Mouse (Mus musculus) brain, embryonic 14.5 days (tissue): Measurements from ENCODE around the gene Tmem223. TPM values are rescaled to one million over a fixed set of nuclear protein-coding genes. Genes with fewer than 3 reads are reported as not detected.

ENCODE experiments used
- DNase-seq: peaks from one replicate; pipeline ENCODE4 v3.0.0-alpha.2; 2011; ENCODE audit warnings: low read depth
- CTCF ChIP-seq: fragments of 200-500 bp; IDR thresholded peaks from 2 replicates; pipeline ENCODE4 v1.5.1; 2012; ENCODE audit warnings: inconsistent platforms, mild to moderate bottlenecking, moderate library complexity, borderline replicate concordance; ENCODE audit not compliant: insufficient read depth, insufficient read length; ENCODE audit errors: extremely low read depth
- POLR2A ChIP-seq: fragments of 200-500 bp; IDR thresholded peaks from 2 replicates; pipeline ENCODE4 v1.6.1; 2012; ENCODE audit warnings: mild to moderate bottlenecking, inconsistent platforms, borderline replicate concordance; ENCODE audit not compliant: poor library complexity, insufficient read depth, insufficient read length, severe bottlenecking; ENCODE audit errors: extremely low read depth
- polyA plus RNA-seq: library from polyadenylated mRNA; depleted of rRNA; stranded (reverse); fragments of >200 nt; gene quantifications from 2 replicates; pipeline ENCODE4 v1.2.3, GENCODE M21; 2012; rRNA removed

The Tmem223 gene
- polyA plus RNA-seq, 1 experiment: 224 TPM

- no peak for TF ChIP-seq CTCF
- peak; percentile 73 for TF ChIP-seq POLR2A
Observed at GRCm38 (mm10) chr19:8819596-8820423, 49.0 kb downstream of the Tmem223 start, which contains the start of gene Hnrnpul2. Hnrnpul2 (plus strand) TSS chr19:8820010.

DNA sequence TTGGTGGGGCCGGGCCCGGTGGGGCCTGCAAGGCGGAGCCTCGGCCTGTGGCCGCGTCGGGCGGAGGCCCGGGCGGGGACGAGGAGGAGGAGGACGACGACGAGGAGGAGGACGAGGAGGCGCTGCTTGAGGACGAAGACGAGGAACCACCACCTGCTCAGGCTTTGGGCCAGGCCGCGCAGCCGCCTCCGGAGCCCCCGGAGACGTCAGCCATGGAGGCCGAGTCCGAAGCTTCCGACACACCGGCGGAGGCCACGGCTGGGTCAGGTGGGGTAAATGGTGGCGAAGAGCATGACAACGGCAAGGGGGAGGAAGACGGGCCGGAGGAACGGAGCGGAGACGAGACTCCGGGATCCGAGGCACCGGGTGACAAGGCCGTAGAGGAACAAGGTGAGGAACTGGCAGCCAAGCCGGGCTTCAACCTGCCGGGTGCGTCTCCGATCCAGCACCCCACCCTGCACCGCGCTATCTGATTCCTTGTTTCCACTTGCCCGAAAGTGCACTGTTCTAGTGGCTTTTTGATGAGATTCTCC lies 49.7 kb downstream of the Tmem223 start:
- no peak for TF ChIP-seq POLR2A
- no peak for TF ChIP-seq CTCF
- DNase-seq: no peak

More at GRCm38 (mm10) chr19:8819596-8820423, 49.0 kb downstream of the Tmem223 start, which contains the start of gene Hnrnpul2:
- DNase-seq: peak; percentile 100

- no peak for DNase-seq
- TF ChIP-seq POLR2A (no peak), CTCF (no peak)
Observed at GRCm38 (mm10) chr19:8821146-8821545, 50.4 kb downstream of the Tmem223 start.

Other genes with a start within 250 kb of the Tmem223 start
- gene Slc22a8, start 179.7 kb upstream of the Tmem223 start, polyA plus RNA-seq: 6.7 and 8.0 TPM in 2 replicates
- 12.2 and 13.2 TPM in 2 replicates for gene Slc22a6, start 153.0 kb upstream of the Tmem223 start, polyA plus RNA-seq
- gene Chrm1, start 107.2 kb upstream of the Tmem223 start, polyA plus RNA-seq: 1.5 and 2.5 TPM in 2 replicates
- 147 and 159 TPM in 2 replicates for gene Slc3a2, start 47.6 kb upstream of the Tmem223 start, polyA plus RNA-seq
- 57.3 and 65.8 TPM in 2 replicates for gene Wdr74, start 35.2 kb upstream of the Tmem223 start, polyA plus RNA-seq
- gene 1700092M07Rik, start 30.3 kb upstream of the Tmem223 start, polyA plus RNA-seq: 1.9 and 2.4 TPM in 2 replicates
- 117 TPM in 2 replicates for gene Stx5a, start 29.6 kb upstream of the Tmem223 start, polyA plus RNA-seq
- gene Nxf1, start 13.9 kb upstream of the Tmem223 start, polyA plus RNA-seq: 176 and 264 TPM in 2 replicates
- 25.4 and 37.6 TPM in 2 replicates for gene Tmem179b, start 3.5 kb downstream of the Tmem223 start, polyA plus RNA-seq
- gene Taf6l, start 15.4 kb downstream of the Tmem223 start, polyA plus RNA-seq: 27.6 and 29.8 TPM in 2 replicates
- gene Polr2g, start 27.6 kb downstream of the Tmem223 start, polyA plus RNA-seq: 112 and 163 TPM in 2 replicates
- gene Zbtb3, start 31.6 kb downstream of the Tmem223 start, polyA plus RNA-seq: 5.9 and 7.9 TPM in 2 replicates
- gene Ttc9c, start 48.3 kb downstream of the Tmem223 start, polyA plus RNA-seq: 53.6 and 57.3 TPM in 2 replicates
- gene Hnrnpul2, start 49.0 kb downstream of the Tmem223 start, polyA plus RNA-seq: 59.9 and 85.5 TPM in 2 replicates
- 1.1 TPM in 1 of 2 replicates, not detected in the other for gene AC129217.1, start 58.8 kb downstream of the Tmem223 start, polyA plus RNA-seq
- gene Bscl2, start 66.5 kb downstream of the Tmem223 start, polyA plus RNA-seq: 92.6 and 101 TPM in 2 replicates
- gene Gng3, start 68.2 kb downstream of the Tmem223 start, polyA plus RNA-seq: 187 and 233 TPM in 2 replicates
- 0.90 and 1.4 TPM in 2 replicates for gene Lrrn4cl, start 79.8 kb downstream of the Tmem223 start, polyA plus RNA-seq
- gene Ubxn1, start 100.5 kb downstream of the Tmem223 start, polyA plus RNA-seq: 105 and 111 TPM in 2 replicates
- 45.4 and 46.9 TPM in 2 replicates for gene Uqcc3, start 109.9 kb downstream of the Tmem223 start, polyA plus RNA-seq
- 5.5 and 6.8 TPM in 2 replicates for gene Lbhd1, start 112.7 kb downstream of the Tmem223 start, polyA plus RNA-seq
- gene Gm49403, start 112.9 kb downstream of the Tmem223 start, polyA plus RNA-seq: not detected in 2 replicates
- gene 1810009A15Rik, start 117.9 kb downstream of the Tmem223 start, polyA plus RNA-seq: 43.0 and 52.4 TPM in 2 replicates
- 0.23 and 0.33 TPM in 2 replicates for gene Gm49416, start 117.9 kb downstream of the Tmem223 start, polyA plus RNA-seq
- gene Ints5, start 122.0 kb downstream of the Tmem223 start, polyA plus RNA-seq: 31.4 and 37.1 TPM in 2 replicates
- 155 and 182 TPM in 2 replicates for gene Ganab, start 127.1 kb downstream of the Tmem223 start, polyA plus RNA-seq
- 136 and 174 TPM in 2 replicates for gene B3gat3, start 149.4 kb downstream of the Tmem223 start, polyA plus RNA-seq
- gene Rom1, start 158.4 kb downstream of the Tmem223 start, polyA plus RNA-seq: 2.4 and 2.5 TPM in 2 replicates
- 14.7 and 17.5 TPM in 2 replicates for gene Eml3, start 158.6 kb downstream of the Tmem223 start, polyA plus RNA-seq
- 35.1 and 57.9 TPM in 2 replicates for gene Mta2, start 170.9 kb downstream of the Tmem223 start, polyA plus RNA-seq
- 25.3 and 31.5 TPM in 2 replicates for gene Tut1, start 182.9 kb downstream of the Tmem223 start, polyA plus RNA-seq
- gene Eef1g, start 196.0 kb downstream of the Tmem223 start, polyA plus RNA-seq: 371 and 527 TPM in 2 replicates
- gene Ahnak, start 218.3 kb downstream of the Tmem223 start, polyA plus RNA-seq: 2.5 and 6.0 TPM in 2 replicates